Mouse (Mus musculus) urinary bladder, postnatal 4 days (tissue): ENCODE measurements around the gene Olig1.
"Not testable (repeated sequence)": the region's sequence is repeated elsewhere in the genome, so short reads cannot be mapped to it uniquely, and the experiment has no call there.

Experiments
- DNase-seq, 2 experiments: peaks; one replicate each; pipeline ENCODE4 v3.0.0; 2021 to 2022; ENCODE audit warnings: low spot score in 2 of 2

Olig1 gene

GRCm38 (mm10) chr16:91246292-91246691 is 23.3 kb upstream of the Olig1 start:
- DNase-seq, result no peak

GRCm38 (mm10) chr16:91255419-91256164 is 14.0 kb upstream of the Olig1 start:
- not testable (repeated sequence) for DNase-seq

DNA sequence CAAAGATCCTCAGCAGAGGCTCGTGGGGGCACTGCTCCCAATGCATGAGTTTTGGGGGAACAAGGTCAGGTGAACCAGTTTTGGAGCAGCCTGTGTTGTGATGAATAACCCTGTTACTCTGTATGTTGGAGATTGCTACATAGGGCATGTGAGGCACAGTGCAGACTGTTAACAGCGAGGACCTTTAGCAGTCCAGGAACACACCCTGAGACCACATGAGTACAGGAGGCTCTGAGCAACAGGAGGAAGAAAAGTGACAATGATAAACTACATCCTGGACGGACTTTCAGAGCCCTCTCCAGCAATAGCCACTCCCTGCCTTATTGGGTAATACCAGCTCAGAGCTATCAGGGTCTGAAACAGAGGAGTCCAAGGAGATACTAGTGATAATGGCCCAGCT is 10.6 kb upstream of the Olig1 start:
- DNase-seq, result no peak

GRCm38 (mm10) chr16:91260861-91261260 is 8.7 kb upstream of the Olig1 start:
- DNase-seq, result no peak

- no peak for DNase-seq
Observed at GRCm38 (mm10) chr16:91262467-91263220, 6.9 kb upstream of the Olig1 start.

DNA sequence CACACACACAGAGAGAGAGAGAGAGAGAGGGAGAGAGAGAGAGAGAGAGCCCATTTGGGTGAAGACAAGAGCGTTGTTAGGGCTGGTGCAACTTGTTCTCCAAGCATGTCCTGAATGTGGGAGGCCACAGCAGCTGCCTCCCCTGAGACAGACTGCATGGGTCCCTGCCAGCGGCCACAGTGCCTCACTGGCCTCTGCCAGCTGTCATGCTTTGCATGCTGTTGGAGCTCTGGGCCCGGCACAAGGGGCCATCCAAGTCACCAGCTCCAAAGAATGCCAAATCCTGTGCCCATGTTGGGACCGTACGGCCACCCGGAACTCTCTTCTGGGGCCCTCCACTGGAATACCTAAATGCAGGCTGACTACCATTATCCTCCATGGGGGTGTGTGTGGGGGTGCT is 3.6 kb upstream of the Olig1 start:
- no peak for DNase-seq

DNA sequence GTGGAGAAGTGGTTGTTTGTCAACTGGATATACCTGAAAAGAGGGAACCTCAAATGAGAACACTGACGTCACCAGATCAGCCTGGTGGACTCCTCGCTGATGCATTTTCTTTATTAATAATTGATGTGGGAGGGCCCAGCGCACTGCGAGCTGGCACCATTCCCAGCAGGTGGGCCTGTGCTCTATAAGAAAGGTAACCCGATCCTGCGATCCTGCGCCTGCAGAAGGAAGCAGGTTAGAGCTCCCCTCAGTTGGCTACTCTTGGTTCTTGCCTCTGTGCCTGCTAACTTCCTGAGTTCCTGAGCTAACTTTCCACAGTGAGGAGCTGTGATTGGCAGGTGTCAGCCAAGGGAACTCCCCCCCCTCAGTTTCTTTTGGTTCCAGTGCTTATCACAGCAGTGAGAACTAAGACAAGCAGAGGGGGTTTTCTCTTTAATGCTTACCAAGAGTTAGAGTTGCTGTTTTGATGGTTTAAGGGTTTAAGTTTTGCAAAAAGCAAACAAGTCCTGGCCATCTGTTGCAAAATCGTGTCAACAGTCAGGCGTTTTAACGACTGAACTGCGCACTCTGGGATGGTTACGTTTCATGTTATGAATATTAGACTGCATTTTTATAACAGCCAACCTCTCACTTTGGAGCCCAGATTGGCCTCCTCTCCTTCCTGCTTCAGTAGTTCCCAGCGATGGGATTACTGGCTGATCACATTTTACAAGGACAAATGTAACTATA is 684 bp upstream of the Olig1 start:
- DNase-seq, result no peak

DNA sequence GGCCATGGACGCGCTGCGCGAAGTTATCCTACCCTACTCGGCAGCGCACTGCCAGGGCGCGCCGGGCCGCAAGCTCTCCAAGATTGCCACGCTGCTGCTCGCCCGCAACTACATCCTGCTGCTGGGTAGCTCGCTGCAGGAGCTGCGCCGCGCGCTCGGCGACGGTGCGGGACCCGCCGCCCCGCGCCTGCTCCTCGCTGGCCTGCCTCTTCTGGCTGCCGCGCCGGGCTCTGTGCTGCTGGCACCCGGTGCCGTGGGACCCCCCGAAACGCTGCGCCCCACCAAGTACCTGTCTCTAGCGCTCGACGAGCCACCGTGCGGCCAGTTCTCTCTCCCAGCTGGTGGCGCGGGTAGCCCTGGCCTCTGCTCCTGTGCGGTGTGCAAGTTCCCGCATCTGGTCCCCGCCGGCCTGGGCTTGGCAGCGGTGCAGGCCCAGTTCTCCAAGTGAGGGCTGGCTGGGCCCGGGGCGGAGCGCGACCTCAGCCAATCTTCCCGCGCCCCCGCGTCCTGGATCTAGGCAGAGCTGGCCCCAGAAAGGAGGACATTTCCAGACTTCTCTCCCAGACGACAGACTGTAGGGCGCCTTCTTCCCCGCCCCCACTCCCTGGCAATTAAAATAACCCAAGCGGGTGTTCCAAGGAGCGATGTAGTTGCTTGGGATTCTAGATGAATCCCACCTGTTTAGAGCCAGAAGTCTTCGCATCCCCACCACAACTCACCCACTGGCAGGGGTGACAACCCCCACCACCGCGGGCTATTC is 820 bp downstream of the Olig1 start:
- no peak for DNase-seq

- DNase-seq, result no peak
Observed at GRCm38 (mm10) chr16:91270982-91271549, 1.5 kb downstream of the Olig1 start.

DNA sequence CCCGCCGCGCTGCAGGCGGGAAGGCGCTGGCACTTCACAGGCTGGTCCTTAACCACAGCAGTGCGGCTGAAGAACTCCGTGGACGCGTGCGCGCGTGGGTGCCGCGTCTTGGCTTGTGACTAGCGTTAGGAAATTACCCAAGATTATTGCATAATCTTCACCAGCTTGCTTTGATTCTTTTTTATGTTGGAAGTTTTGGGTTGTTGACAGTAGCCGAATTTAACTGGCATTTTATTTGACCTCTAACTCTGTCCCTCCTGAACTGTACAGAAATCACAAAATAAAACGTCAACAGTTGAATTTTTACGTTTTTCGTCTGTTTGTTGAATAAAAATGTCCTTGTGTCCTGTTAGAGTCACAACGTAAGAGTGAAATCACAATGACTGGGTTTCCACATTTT is 2.1 kb downstream of the Olig1 start:
- no peak for DNase-seq

DNA sequence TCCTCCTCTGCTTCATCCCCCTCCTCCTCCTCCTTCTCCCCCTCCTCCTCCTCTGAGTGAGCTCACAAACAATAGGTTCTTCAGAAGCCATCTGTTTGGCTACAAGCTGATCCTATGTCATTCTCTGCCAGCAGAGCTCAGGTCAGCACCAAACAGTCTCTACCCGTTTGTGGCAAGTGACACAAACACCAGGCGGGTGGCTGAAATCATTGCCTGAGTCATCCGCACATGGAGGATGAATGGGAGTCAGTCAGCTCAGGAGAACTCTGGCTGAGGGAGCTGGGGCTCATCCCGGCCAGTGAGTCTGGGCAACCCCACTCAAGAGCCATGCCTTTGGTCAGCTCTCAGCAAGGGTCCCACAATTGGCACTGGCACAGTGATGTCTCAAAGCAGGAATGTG is 10.9 kb downstream of the Olig1 start:
- DNase-seq, result no peak

DNA sequence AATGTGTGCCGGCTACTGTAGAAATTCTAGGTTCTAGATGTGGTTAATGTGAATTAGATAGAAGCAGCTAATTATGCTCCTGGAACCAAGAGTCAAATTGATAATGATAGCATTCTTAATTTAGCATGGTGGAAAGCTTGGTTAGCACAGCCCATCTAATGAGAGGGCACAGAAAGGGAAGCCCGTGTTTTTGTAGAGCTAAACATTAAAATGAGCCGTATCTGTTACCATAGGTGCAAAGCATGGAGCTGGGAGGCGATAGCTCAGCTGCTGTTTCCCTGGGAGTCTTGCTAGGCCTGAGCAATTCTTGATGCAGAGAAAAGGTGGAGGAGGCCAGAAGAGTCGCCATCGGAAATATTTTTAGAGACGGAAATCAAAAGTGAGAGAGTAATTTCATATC is 22.5 kb downstream of the Olig1 start:
- DNase-seq, result no peak

GRCm38 (mm10) chr16:91292719-91293333 is 23.3 kb downstream of the Olig1 start:
- DNase-seq, result no peak

DNA sequence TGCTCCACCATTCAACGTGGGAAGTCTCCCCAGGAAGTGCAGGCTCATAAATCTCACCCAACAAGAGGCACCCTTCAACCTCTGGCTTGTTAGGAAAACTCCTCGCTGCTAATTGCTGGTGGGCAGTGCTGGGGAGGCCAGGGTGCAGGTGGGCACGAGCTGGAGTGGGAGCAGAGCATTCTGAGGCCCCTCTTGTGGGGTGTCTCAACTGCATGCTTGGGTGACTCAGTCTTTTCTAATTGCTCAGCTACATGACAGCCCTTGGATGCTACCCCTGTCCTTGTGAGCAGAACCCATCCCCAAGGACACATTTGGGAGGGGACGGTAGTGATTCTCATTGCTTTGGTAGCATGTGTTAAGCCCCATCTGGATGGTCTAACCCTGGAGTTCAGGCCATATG is 28.2 kb downstream of the Olig1 start:
- DNase-seq, result no peak

DNA sequence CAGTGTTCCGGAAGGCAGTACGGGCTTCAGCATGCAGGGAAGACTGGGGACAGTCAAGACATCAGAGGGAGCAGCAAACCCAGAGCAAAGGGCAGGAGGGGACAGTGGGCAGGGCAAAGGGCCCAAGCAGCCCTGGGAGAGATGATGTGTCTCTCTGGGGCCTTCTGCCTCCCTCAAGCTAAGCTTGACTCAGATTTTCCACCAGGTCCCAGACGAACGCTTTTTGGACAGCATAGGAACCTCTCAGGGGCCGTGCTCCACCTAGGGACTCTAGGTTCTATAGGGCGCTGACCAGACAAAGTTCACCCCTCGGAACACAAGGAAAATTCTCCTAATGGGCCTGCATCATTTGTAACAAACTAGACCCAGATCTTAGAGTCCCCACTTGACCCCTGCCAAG is 29.8 kb downstream of the Olig1 start:
- DNase-seq, result no peak

- DNase-seq, result no peak
Observed at GRCm38 (mm10) chr16:91300641-91301441, 31.3 kb downstream of the Olig1 start.

GRCm38 (mm10) chr16:91301454-91301853 is 31.9 kb downstream of the Olig1 start:
- no peak for DNase-seq

DNA sequence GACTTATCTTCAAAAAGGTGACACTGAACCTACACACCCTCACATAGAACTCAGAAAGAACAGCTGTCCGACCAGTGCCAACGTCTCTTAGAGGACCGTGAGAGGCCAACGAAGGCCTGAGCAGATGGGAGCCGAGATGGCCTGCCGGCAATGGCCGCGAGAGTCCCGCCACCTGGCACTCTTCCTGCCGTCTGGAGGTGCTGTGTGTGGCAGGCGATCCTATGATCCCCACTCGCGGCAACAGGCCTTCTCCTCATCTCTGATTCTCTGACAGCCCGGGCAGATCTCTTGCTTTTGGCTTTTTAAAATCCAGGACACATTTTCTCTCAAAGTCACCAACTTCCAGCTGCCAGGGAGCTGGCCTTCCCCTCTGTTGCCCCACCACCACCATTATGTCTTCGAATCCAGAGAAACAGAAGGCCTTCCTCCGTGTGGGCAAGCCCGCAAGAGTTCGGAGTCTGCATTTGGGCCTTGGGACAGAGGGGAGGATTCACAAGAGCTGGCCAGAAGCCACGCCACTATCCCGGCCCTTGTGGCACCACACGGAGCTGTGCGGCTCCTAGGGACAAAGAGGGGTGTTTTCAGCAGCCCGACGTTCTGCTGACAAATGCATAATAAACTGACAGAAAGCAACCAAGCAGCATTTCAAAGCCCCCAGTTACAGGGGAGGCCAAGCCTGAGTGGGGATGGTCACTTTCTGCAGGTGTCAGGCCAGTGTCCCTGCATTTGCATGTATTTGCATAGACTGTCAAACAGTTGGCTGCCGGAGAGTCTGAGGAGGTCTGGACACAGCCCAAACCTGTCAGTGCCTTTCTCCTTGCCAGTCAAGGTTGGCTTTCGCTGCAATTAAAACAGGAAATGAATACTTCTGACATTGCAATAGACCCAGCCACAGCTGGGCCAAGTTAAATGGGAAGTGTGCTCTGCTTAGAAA is 34.5 kb downstream of the Olig1 start:
- DNase-seq, result no peak

DNA sequence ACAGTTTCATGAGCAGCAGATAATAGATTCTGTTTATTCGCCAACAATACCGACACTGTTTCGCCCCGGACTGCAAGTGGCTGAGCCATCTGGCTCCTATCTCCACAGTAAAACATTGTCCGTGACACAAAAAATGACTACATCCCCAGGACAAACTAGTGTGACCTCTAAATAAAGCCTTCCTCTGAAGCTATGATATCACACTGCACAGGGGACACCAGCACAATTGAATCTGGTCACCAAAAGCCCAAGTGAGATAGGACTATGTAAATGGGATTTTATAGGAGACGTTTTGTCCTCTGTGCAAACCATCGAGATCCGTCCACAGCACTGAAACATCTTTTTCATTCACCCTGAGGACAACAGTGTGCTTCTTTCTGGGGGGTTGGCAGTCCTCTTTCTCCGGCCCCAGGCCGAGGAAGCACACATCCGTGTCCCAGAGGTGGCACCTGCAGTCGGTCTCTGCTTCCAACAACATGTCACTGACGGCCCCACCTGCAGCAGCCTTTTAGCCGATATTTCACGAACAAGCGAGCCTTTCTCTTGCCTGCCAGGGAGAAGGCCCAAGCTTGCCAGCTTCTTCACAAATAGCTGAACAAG is 36.0 kb downstream of the Olig1 start:
- no peak for DNase-seq
